Mouse (Mus musculus): ENCODE results near the gene Ppp1r11.

- TF ChIP-seq CTCF (IDR thresholded peaks at IDR 0.05; ENCODE audit: low read depth) (no peak), EP300 (optimal IDR thresholded peaks at IDR 0.05) (no peak)
These were observed 19.8 kb upstream of the Ppp1r11 start for GRCm38 (mm10) chr17:36971172-36971850.

Measured in stomach, postnatal 0 days (tissue).